23 mouse cellular contexts compared by ENCODE assay signal in the genomic region with DNA sequence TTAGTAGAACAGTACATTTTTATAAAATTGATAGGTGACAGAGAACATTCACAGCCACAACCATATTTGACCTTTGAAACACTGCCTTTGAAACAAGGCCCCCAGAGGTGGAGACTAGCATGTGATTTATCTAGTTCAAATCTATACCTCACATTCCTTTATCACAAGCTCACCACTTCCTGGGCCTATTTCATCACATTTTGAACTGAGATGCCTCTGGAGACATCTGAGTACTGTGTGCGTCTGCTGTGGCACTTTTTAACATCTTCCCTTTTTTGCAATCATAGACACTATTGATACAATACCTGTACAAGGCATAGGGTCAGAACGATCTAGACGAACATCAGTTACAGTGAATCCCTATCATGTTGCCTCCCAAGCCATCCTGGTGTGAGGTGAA.
A peak's percentile ranks its signal among the peaks of the same experiment; 100 is the strongest.
DNase-seq lines count a peak whose midpoint lies in the region; ATAC-seq and TF ChIP-seq lines count a peak whose summit lies in the region.
"Had no signal": no experiment of that assay in that cellular context is flagged by ENCODE, and none has a peak within 500 bp of the region (broad histone marks: within the 10 kb centered on the region; RNA-seq: fewer than 3 reads in every experiment).

No protein-coding gene starts in this region.

- H3K36me3 ChIP-seq in lung, postnatal 0 days (ENCODE audit: insufficient read depth, low read length) = no peaks in the 10 kb centered on the region
- H3K36me3 ChIP-seq: embryonic facial prominence, embryonic 12.5 days; G1E; heart, embryonic 15.5 days; hindbrain, embryonic 13.5 days; intestine, embryonic 15.5 days had no signal

- 85% methylated on average over 3 of the region's 3 CpGs for WGBS in lung, postnatal 0 days

- no peaks in the 10 kb centered on the region for H3K27me3 ChIP-seq in lung, postnatal 0 days (replicated peaks; ENCODE audit: insufficient read depth, low read length)
- H3K27me3 ChIP-seq: embryonic facial prominence, embryonic 12.5 days; heart, embryonic 15.5 days; hindbrain, embryonic 13.5 days; intestine, embryonic 15.5 days had no signal

- H3K4me2 ChIP-seq in lung, postnatal 0 days (replicated peaks; ENCODE audit: low read depth, low read length) = no peak overlapping the region
- H3K4me2 ChIP-seq: embryonic facial prominence, embryonic 12.5 days; heart, embryonic 11.5 days; heart, embryonic 15.5 days; hindbrain, embryonic 13.5 days; intestine, embryonic 15.5 days had no signal

- 0 out of 2 replicates have a peak, but pooled peaks cover 2% of the 10 kb centered on the region for H3K4me1 ChIP-seq in lung, postnatal 0 days (ENCODE audit: insufficient read depth, low read depth, low read length)
- H3K4me1 ChIP-seq: hindbrain, embryonic 13.5 days; intestine, embryonic 15.5 days had no signal

- peak; percentile 7 for DNase-seq in thymus, postnatal 0 days (ENCODE audit: low spot score)
- DNase-seq in thymus, postnatal 4 days = no peak
- DNase-seq in right cerebral cortex, postnatal 4 days = no peak
- no peak for DNase-seq in left cerebral cortex, adult 11 months (ENCODE audit: low spot score)
- no peak for DNase-seq in lung, postnatal 0 days (ENCODE audit: low spot score)
- DNase-seq: adrenal gland, adult 8-10 months; adrenal gland, postnatal 36 days; cerebellum, adult 8-10 months; cerebellum, postnatal 14 days; gastrocnemius, adult 2 months; gastrocnemius, postnatal 25 days; heart, adult 18-20 months; heart, postnatal 14 days had no signal

- no peak for TF ChIP-seq EP300 in lung, postnatal 0 days (IDR thresholded peaks at IDR 0.05)

- H3K4me3 ChIP-seq in lung, postnatal 0 days (ENCODE audit: low read depth, low read length) = no peak overlapping the region
- H3K4me3 ChIP-seq: embryonic facial prominence, embryonic 12.5 days; gastrocnemius, adult 2 months; heart, embryonic 15.5 days; hindbrain, embryonic 13.5 days; intestine, embryonic 15.5 days had no signal

- no peak for TF ChIP-seq CTCF in lung, postnatal 0 days (IDR thresholded peaks at IDR 0.05)

- H3K9me3 ChIP-seq in lung, postnatal 0 days (ENCODE audit: low read length) = no peaks in the 10 kb centered on the region
- H3K9me3 ChIP-seq: embryonic facial prominence, embryonic 12.5 days; heart, embryonic 15.5 days; hindbrain, embryonic 13.5 days; intestine, embryonic 15.5 days had no signal

- ATAC-seq in granulocyte monocyte progenitor cell, adult 5-6 weeks (replicated peaks; ENCODE audit: poor library complexity, severe bottlenecking) = peak; percentile 64
- ATAC-seq in monocyte, adult 5-6 weeks (replicated peaks; ENCODE audit: insufficient number of reproducible peaks, low FRiP score, low TSS enrichment, poor library complexity, severe bottlenecking) = peak; percentile 33
- no peak for ATAC-seq in lung, postnatal 0 days
- ATAC-seq: forebrain, embryonic 14.5 days; hindbrain, postnatal 0 days; intestine, embryonic 15.5 days had no signal

- no peak overlapping the region for H3K27ac ChIP-seq in lung, postnatal 0 days (ENCODE audit: low read length)
- H3K27ac ChIP-seq: embryonic facial prominence, embryonic 12.5 days; gastrocnemius, adult 2 months; heart, embryonic 15.5 days; hindbrain, embryonic 13.5 days; hindbrain, postnatal 0 days; intestine, embryonic 15.5 days had no signal

- no peak overlapping the region for H3K9ac ChIP-seq in lung, postnatal 0 days (replicated peaks; ENCODE audit: low read depth)
- H3K9ac ChIP-seq: embryonic facial prominence, embryonic 12.5 days; heart, embryonic 15.5 days; hindbrain, embryonic 13.5 days; intestine, embryonic 15.5 days had no signal
